Mouse (Mus musculus) telencephalon, adult 2 months (tissue): ENCODE results near the gene Atp1a2.

Experiments used
- DNase-seq: peaks from one replicate; pipeline ENCODE4 v3.0.0-alpha.2; 2011; ENCODE audit warnings: low read depth, low spot score

Atp1a2 gene

GRCm38 (mm10) chr1:172297611-172298537, at the start of gene Atp1a2:
TSS of gene Atp1a2 (minus strand) at chr1:172298064.
- DNase-seq = no peak

DNA sequence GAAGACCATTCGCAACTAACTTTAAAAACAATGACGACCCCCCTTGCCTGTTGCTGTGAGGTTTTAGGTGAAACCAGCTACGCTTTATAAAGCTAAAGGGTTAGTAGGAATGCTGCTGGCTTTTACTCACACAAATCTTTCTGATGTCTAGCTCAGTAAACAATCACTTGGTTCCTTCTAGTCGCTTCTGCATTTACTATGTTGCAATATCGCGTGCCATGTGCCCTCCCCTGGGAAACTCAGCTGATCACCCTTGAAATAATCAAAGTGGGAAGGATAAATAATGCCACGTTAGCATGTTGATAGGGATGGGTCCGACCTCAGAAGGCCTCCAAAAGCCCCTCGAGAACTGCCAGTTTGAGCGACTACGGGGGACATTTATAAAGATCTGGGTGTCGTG, 49.5 kb upstream of the Atp1a2 start:
- no peak for DNase-seq

- DNase-seq = no peak
Measured at GRCm38 (mm10) chr1:172346707-172347106, 48.8 kb upstream of the Atp1a2 start.

GRCm38 (mm10) chr1:172344820-172345219, 47.0 kb upstream of the Atp1a2 start:
- DNase-seq = no peak

DNA sequence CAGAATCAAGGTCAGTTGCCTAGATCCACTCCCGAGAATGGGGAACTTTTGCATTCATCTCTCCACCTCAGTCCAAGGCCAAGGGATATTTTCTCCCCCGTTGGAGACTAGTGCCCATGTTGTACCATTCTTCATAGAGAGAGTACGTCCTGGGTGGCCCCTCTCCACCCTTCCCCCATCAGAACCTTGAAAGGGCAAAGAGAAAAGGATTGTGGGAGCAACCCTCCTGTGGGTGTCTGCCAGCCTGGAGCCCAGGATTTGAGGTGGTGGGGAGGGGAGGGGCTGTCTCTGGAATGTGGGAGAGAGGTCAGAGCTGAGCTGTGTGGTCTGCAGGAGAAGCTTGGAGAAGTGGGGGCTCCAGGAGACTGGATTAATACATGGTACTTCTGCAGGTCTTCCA, 46.0 kb upstream of the Atp1a2 start:
- DNase-seq = no peak

GRCm38 (mm10) chr1:172342729-172343128, 44.9 kb upstream of the Atp1a2 start:
- DNase-seq = peak; percentile 83

DNA sequence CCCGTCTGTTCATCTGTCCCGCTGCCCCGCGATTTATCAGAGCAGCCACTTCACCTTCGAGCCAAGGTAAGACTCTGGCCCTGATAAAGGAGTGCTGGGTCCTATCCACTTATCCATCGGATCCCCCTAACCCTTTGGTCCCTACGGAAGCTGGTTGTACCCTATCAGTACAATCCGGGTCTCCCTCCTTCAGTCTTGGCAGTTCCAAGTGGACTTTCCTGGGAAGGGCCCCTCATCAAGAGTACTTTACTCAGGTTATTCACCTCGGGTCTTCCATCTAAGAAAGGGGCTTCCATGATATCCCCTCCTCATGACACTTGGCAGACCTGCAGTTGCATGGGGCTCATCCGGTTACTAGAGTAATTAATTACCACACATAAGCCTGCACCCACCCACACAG, 43.5 kb upstream of the Atp1a2 start:
- DNase-seq = no peak

GRCm38 (mm10) chr1:172340729-172341321, 43.0 kb upstream of the Atp1a2 start, which contains the start of gene Kcnj10:
TSS of gene Kcnj10 (plus strand) at chr1:172341210.
- DNase-seq = no peak

DNA sequence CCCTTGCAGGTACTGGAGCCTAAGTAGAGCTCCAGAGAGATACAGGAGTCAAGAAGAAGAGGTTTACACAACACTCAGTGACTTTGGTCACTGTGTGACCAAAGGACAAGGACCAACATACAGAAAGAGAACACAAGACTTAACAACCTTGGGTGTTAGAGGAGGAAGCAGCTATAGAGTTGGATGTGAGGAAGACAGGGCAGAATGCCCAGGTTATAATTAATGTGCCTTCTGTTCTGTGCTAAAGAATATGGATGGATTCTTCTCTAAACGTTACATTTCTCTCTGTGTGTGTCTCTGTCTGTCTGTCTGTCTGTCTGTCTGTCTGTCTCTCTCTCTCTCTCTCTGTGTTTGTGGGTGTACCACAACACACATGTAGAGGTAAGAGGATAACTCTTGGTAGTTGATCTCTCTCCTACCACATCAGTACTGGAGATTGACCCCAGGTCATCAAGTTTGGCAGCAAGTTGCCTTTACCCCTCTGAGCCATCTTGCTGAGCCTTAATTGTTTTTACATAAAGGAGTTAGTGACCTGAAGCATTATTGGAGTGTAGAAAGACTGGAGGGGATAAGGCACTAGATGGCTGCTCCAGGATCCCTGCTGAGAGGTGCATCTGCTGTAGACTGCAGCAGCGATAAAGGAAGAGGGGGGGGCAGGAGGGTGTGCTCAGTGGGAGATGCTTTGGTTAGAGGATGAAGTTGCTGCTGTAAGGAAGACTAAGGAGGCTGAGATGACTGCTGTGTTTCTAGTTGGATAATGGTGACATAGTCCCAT, 39.7 kb upstream of the Atp1a2 start:
- no peak for DNase-seq

- DNase-seq = no peak
Measured at GRCm38 (mm10) chr1:172335804-172336203, 37.9 kb upstream of the Atp1a2 start.

DNA sequence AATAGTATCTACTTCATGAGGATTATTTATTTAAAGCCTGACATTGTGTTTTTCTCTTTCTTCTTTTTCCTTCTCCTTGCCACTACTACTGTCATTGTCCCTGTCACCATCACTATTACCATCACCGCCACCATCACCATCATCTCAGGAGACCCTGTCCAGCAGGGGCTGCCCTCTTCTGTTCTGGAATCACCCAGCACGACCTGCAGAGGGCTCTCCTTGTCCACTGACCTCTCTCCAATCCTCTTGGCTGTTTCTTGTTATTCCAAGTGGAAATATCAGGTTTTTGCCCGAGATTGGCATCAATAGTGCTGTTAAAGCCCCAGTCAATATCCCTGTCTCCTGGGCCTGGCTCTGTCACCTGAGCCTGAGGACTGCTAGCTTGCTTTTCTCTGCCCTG, 35.6 kb upstream of the Atp1a2 start:
- DNase-seq = no peak

GRCm38 (mm10) chr1:172332925-172333324, 35.1 kb upstream of the Atp1a2 start:
- DNase-seq = no peak

- no peak for DNase-seq
Measured at GRCm38 (mm10) chr1:172331422-172331947, 33.6 kb upstream of the Atp1a2 start.

DNA sequence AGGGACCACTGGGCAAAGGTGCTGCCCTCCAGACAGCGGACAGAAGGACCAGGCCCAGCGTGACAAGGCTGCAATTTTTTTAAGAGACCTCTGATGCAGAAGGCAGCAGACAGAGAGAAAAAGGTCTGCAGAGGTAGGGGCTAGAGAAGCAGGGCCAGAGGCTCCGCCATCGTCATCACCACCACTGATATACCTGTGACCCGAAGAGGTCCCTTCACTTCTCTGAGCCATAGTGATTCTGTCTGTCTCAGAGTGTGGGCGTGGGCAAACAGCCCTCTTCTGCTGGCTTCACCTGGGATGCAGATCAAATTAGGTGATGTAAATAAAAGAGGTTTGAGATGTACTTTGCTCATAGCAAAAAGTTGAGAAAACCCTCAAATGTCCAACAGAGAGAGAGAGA, 31.8 kb upstream of the Atp1a2 start:
- no peak for DNase-seq

- peak; percentile 93 for DNase-seq
Measured at GRCm38 (mm10) chr1:172329131-172329530, 31.3 kb upstream of the Atp1a2 start, which contains the start of gene Kcnj9. TSS of gene Kcnj9 (minus strand) at chr1:172329318.

GRCm38 (mm10) chr1:172328461-172328860, 30.6 kb upstream of the Atp1a2 start:
- DNase-seq = no peak

DNA sequence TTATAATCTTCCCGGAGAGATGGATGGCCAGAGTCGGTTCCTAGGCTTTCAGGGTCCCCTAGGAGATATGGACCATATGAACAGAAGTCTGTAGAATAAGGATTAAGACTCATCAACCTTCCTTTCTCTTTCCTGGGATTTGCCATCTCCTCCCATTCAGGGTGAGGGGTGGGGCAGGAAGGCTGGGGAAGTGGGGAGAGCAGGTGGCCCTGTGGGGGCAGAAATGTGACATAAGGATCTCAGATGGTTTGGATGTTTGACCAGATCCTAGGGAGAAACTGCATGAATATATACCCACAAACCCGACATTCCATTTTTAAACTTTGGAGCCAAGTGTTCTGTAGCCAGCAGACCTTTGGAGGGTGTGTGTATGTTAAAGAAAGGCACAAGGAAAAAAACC, 30.2 kb upstream of the Atp1a2 start:
- DNase-seq = no peak

DNA sequence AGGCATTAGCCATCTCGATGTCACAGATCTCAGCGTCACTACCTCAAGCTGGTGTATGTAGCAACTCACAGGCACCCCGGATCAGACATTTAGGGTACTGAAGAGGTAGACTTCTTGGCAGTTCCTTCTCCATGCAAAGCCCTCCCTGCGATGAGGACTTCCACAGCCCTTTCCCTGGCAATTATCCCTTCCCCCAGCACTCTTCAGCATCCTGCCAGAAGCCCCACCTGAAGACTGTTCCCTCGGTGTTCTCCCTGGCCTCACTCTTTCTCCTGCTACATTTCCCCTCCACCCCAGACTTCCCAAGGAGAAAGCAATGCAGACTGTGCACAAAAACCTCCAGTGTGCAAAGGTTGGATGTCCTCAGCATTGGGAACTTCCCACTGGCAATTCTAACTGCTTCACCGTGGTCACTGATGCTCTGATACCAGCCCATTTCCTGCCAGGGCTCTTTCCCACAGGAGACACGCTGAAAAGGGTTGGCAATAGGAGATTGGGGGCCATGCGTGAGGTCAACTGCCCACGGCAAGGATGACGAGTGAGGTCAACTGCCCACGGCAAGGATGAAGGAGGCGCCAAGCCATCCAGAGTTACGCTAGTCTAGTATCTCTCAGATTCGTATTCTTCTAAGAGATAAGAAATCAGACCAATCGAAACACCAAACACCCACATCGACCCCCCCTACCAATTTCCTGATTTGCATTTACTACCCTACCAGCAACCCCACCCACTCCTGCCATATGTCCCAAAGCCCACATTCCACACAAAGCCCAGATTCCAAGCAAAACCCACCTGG, 29.5 kb upstream of the Atp1a2 start:
- no peak for DNase-seq

DNA sequence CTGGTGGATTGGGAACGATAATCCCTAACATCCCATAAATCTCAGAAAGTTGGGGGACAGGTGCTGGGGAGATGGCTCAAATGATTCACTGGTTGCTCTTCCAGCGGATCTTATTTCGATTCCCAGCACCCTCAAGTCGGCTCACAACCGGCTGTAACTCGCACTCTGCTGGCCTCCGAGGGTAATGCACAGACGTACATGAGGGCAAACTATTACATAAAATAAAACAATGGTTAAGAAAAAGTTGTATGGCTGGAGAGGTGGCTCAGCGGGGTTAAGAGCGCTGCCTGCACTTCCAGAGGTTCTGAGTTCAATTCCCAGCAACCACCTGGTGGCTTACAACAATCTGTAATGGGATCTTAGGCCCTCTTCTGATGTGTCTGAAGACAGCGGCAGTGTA, 28.8 kb upstream of the Atp1a2 start:
- no peak for DNase-seq

DNA sequence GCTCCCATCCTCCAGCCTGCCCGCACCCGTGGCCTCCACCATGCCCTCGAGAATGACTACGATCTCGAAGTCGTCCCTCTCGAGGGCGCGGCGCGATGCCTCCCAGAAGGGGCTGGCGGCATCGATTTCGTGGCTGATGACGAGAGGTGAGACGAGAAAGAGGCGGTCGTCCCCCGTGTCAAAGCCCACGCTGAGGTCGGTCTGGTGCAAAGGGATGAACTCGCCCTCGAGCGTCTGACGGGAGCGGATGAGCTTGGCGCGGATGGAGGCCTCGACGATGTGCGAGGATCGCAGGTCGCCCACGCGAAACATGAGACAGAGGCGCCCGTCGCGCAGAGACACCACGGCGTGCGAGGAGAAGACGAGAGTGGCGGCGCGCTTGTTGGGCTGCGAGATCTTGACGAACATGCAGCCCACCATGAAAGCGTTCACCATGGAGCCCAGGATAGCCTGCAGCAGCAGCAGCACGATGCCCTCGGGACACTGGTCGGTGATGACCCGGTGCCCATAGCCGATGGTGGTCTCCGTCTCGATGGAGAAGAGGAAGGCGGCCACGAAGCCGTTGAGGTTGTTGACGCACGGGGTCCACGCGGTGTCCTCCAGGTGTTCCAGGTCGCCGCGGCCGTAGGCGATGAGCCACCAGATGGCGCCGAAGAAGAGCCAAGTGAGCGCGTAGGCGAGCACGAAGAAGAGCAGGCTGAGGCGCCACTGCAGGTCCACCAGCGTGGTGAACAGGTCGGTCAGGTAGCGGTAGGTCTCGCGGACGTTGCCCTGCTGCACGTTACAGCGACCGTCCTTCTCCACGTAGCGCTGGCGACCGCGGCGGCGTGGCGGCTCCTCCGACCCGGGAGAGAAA, 28.0 kb upstream of the Atp1a2 start:
- DNase-seq = no peak
